Mouse (Mus musculus) myocyte (in vitro differentiated cells): ENCODE results near the gene Clpb. TPM values are rescaled to one million over a fixed set of nuclear protein-coding genes. Genes with fewer than 3 reads are reported as not detected.

ENCODE experiments used
- H3K27me3 ChIP-seq: one replicate; pipeline ENCODE4 v1.6.1; 2011; ENCODE audit not compliant: control insufficient read depth, insufficient read depth, insufficient read length
- H3K36me3 ChIP-seq: one replicate; pipeline ENCODE4 v1.6.1; 2011; ENCODE audit not compliant: control insufficient read depth, insufficient read depth
- H3K4me2 ChIP-seq: one replicate; pipeline ENCODE4 v1.6.1; 2011; ENCODE audit warnings: low read depth, control low read depth
- H3K4me3 ChIP-seq: one replicate; pipeline ENCODE4 v1.5.1; 2011; ENCODE audit warnings: mild to moderate bottlenecking, control low read depth, moderate library complexity
- H3K79me2 ChIP-seq: one replicate; pipeline ENCODE4 v1.6.1; 2011; ENCODE audit not compliant: control insufficient read depth, insufficient read depth
- H3ac ChIP-seq: one replicate; pipeline ENCODE4 v1.6.1; 2011; ENCODE audit not compliant: control insufficient read depth, insufficient read length
- CEBPB ChIP-seq: IDR thresholded peaks from 2 replicates; pipeline ENCODE4 v1.6.1; 2011; ENCODE audit warnings: mild to moderate bottlenecking, moderate library complexity; ENCODE audit not compliant: poor library complexity, insufficient read depth, severe bottlenecking
- E2F4 ChIP-seq: IDR thresholded peaks from one replicate; pipeline ENCODE4 v1.6.1; 2011; ENCODE audit warnings: mild to moderate bottlenecking, control low read depth, moderate library complexity; ENCODE audit not compliant: insufficient read depth
- MAX ChIP-seq: IDR thresholded peaks from one replicate; pipeline ENCODE4 v1.6.1; 2011; ENCODE audit warnings: low read depth, mild to moderate bottlenecking, control low read depth
- MYOD1 ChIP-seq, 3 experiments: IDR thresholded peaks; one replicate each; pipeline ENCODE4 v1.6.1; 2011; ENCODE audit warnings: control low read depth in 2 of 3, low read depth in 2 of 3, mild to moderate bottlenecking in 2 of 3, moderate library complexity in 1 of 3; ENCODE audit not compliant: insufficient read length in 2 of 3, control insufficient read depth in 1 of 3
- MYOG ChIP-seq, 3 experiments: IDR thresholded peaks; one replicate each; pipeline ENCODE4 v1.6.1; 2011; ENCODE audit warnings: control low read depth in 2 of 3, low read depth in 2 of 3, mild to moderate bottlenecking in 2 of 3; ENCODE audit not compliant: insufficient read length in 2 of 3, control insufficient read depth in 1 of 3, insufficient read depth in 1 of 3
- POLR2A ChIP-seq: IDR thresholded peaks from one replicate; pipeline ENCODE4 v1.6.1; 2011; ENCODE audit warnings: low read depth, mild to moderate bottlenecking, control low read depth, moderate library complexity; ENCODE audit not compliant: insufficient read length
- POLR2AphosphoS2 ChIP-seq: IDR thresholded peaks from one replicate; pipeline ENCODE4 v1.6.1; 2011; ENCODE audit warnings: low read depth, control low read depth; ENCODE audit not compliant: insufficient read length
- REST ChIP-seq: IDR thresholded peaks from one replicate; pipeline ENCODE4 v1.6.1; 2011; ENCODE audit warnings: mild to moderate bottlenecking, control low read depth, moderate library complexity; ENCODE audit not compliant: insufficient read depth, insufficient read length
- SRF ChIP-seq: IDR thresholded peaks from one replicate; pipeline ENCODE4 v1.6.1; 2011; ENCODE audit warnings: low read depth; ENCODE audit not compliant: control insufficient read depth, insufficient read length
- TCF12 ChIP-seq: IDR thresholded peaks from one replicate; pipeline ENCODE4 v1.6.1; 2011; ENCODE audit warnings: mild to moderate bottlenecking, control low read depth; ENCODE audit not compliant: poor library complexity, insufficient read depth, severe bottlenecking
- TCF3 ChIP-seq: IDR thresholded peaks from one replicate; pipeline ENCODE4 v1.6.1; 2011; ENCODE audit warnings: low read depth, control low read depth; ENCODE audit not compliant: insufficient read length
- USF1 ChIP-seq: IDR thresholded peaks from one replicate; pipeline ENCODE4 v1.6.1; 2011; ENCODE audit warnings: low read depth, mild to moderate bottlenecking, control low read depth, moderate library complexity
- polyA plus RNA-seq: library from polyadenylated mRNA; unstranded; fragments of >200 nt; fragmentation: generic; extraction: Trizol; gene quantifications from one replicate; pipeline ENCODE4 v1.2.1, GENCODE M21; 2012; ENCODE audit warnings: missing spikeins

Clpb gene
- polyA plus RNA-seq, 1 experiment = 114 TPM

DNA sequence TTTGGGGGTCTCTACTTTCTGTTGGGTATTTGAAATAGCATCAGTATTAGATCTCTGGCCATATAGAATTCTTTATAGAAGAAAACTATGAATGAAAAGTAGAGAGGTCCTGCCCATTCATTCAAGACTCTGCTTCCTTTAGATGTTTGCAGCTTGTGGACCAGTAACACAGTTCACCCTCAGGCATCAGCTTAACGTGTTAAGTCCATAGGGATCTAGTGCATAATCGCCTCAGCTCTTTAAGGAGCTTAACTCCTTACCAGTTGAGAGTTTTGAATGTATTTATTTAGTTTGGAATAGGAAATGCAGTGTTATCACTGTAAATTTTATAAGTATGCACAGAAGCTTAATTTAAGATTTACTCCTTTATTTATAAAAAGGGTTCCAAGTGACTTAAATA, 27.0 kb downstream of the Clpb start:
- Histone ChIP-seq H3K36me3 (peaks cover 26% of the 10 kb centered on the region), H3K79me2 (no peaks in the 10 kb centered on the region), H3ac (no peak overlapping the region), H3K27me3 (no peaks in the 10 kb centered on the region), H3K4me2 (no peak overlapping the region), H3K4me3 (no peak overlapping the region)
- TF ChIP-seq REST (no peak), MYOD1 (IDR thresholded peaks at IDR 0.05; ENCODE audit: control insufficient read depth in 1 of 3, insufficient read length in 2 of 3, low read depth in 2 of 3) (no peak), CEBPB (no peak), MYOG (IDR thresholded peaks at IDR 0.05; ENCODE audit: control insufficient read depth in 1 of 3, insufficient read depth in 1 of 3, insufficient read length in 2 of 3, low read depth in 2 of 3) (no peak), TCF12 (no peak), E2F4 (no peak), USF1 (no peak), POLR2AphosphoS2 (no peak), SRF (no peak), MAX (no peak), TCF3 (no peak), POLR2A (no peak)

DNA sequence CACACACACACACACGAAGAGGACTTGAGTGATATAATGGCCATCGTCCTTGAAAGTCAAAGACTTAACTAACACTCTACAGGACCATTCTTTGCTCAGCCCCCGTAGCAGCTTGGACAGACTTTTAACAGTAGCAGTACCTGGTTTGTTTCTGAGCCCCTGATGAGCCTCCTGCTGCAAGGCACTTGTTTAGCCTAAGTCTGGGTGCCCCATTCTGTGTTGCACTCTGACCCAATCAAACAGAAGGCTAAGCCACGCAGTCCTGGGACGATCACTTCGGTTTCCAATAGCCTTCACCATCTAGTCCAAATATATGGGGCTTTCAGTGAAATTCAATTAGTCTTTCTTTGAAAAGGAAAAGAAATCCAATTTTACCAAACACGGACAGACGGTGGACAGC, 28.4 kb downstream of the Clpb start:
- Histone ChIP-seq H3K4me3 (no peak overlapping the region), H3K79me2 (no peaks in the 10 kb centered on the region), H3K4me2 (no peak overlapping the region), H3ac (no peak overlapping the region), H3K27me3 (no peaks in the 10 kb centered on the region), H3K36me3 (peaks cover 26% of the 10 kb centered on the region)
- TF ChIP-seq USF1 = no peak

DNA sequence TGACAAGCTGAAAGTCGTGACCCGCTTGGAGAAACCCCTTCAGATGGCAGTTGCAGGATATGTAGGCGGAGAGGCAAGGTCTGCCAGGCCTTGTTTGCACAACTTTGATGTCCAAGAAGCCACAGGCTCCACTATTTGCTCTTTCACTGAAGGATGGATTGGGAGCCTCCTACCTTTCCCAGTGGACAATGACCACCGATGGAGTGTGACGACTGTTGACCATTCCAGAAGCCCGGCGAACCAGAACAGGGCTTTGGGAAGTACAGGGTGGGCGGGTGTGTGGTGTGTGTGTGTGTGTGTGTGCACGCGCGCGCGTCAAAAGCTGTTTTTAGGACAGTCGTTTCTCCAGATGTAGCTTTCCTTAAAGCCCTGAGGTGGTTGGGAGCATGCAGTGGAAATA, 29.0 kb downstream of the Clpb start:
- Histone ChIP-seq H3K27me3 (no peaks in the 10 kb centered on the region), H3K4me2 (no peak overlapping the region), H3K79me2 (no peaks in the 10 kb centered on the region), H3K4me3 (no peak overlapping the region), H3K36me3 (peaks cover 24% of the 10 kb centered on the region), H3ac (no peak overlapping the region)
- TF ChIP-seq E2F4 (no peak), MAX (no peak), MYOD1 (IDR thresholded peaks at IDR 0.05; ENCODE audit: control insufficient read depth in 1 of 3, insufficient read length in 2 of 3, low read depth in 2 of 3) (no peak), REST (no peak), CEBPB (no peak), MYOG (IDR thresholded peaks at IDR 0.05; ENCODE audit: control insufficient read depth in 1 of 3, insufficient read depth in 1 of 3, insufficient read length in 2 of 3, low read depth in 2 of 3) (no peak), SRF (no peak), TCF12 (no peak), POLR2A (no peak), USF1 (no peak), TCF3 (no peak), POLR2AphosphoS2 (no peak)

DNA sequence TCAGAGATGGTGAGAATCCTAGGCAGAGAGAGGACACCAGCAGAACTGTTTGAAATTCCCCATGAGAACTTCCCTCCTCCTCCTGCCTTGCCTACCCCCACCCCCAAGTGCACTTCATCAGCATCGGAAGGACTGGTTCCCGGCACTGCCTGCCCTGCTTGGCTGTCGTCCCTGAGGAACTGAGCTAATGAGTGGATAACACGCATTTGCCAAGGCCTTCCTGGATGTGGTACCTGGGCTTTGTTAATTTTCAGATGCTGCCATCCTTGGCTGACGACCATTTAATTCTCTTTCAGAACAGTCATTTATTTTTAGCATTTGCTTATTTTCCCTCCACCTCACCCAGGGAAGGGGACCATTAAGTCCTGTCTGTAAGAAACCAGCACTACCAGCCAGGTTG, 32.0 kb downstream of the Clpb start:
- no peaks in the 10 kb centered on the region for H3K27me3 ChIP-seq
- TF ChIP-seq SRF (no peak), MYOG (IDR thresholded peaks at IDR 0.05; ENCODE audit: control insufficient read depth in 1 of 3, insufficient read depth in 1 of 3, insufficient read length in 2 of 3, low read depth in 2 of 3) (no peak), MAX (no peak), MYOD1 (IDR thresholded peaks at IDR 0.05; ENCODE audit: control insufficient read depth in 1 of 3, insufficient read length in 2 of 3, low read depth in 2 of 3) (no peak), TCF12 (no peak), POLR2A (no peak), CEBPB (no peak), USF1 (no peak), TCF3 (no peak), POLR2AphosphoS2 (no peak), E2F4 (no peak), REST (no peak)
- no peak overlapping the region for H3ac ChIP-seq

DNA sequence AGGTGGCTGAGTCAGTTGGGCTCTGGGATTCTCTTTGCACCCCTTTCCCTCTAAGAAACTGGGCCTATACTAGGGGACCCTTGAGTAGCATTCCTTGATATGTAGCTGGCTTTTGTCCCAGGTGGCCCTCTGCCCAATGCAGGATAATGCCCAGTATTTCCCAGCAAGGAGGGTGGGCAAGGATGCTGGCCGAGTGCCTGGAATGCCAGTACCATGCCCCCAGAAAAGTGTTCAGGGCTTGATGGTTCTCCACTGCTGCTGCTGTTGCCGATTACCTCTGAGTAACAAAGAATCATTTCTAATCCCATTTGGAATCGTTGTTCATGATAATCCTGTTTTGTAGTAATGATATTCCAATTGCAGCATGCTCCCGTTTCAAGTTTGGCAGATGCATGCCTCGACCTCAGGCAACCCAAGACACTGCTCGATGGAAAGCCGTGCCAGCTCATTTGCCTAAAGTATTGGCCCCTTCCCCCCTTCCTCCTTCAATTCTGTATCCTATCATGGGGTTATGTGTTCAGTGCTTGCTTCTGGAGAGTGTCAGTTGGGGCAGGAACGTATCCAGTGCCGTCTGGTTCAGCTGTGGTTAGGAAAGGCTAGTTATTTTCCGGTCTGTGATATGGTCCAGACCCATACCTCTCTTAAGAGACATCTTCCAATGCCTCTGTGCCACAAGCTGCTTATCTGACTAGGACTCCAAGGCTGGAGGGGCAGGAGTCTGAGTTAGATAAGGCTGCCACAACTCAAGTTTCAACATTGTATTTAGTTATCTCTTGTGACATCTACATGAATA, 33.7 kb downstream of the Clpb start:
- H3K79me2 ChIP-seq = no peaks in the 10 kb centered on the region
- no peak overlapping the region for H3ac ChIP-seq
- no peaks in the 10 kb centered on the region for H3K27me3 ChIP-seq
- H3K4me3 ChIP-seq = no peak overlapping the region
- H3K4me2 ChIP-seq = no peak overlapping the region
- no peak for TF ChIP-seq POLR2A
- TF ChIP-seq MYOD1 (IDR thresholded peaks at IDR 0.05; ENCODE audit: control insufficient read depth in 1 of 3, insufficient read length in 2 of 3, low read depth in 2 of 3) = no peak
- no peak for TF ChIP-seq SRF
- TF ChIP-seq MAX = no peak
- TF ChIP-seq TCF12 = no peak
- no peak for TF ChIP-seq E2F4
- no peak for TF ChIP-seq USF1
- TF ChIP-seq POLR2AphosphoS2 = no peak
- no peak for TF ChIP-seq REST
- TF ChIP-seq CEBPB = no peak
- no peak for TF ChIP-seq TCF3
- TF ChIP-seq MYOG (IDR thresholded peaks at IDR 0.05; ENCODE audit: control insufficient read depth in 1 of 3, insufficient read depth in 1 of 3, insufficient read length in 2 of 3, low read depth in 2 of 3) = no peak
- peaks cover 4% of the 10 kb centered on the region for H3K36me3 ChIP-seq

More for the DNA sequence above, 32.0 kb downstream of the Clpb start:
- H3K4me3 ChIP-seq = no peak overlapping the region
- peaks cover 4% of the 10 kb centered on the region for H3K36me3 ChIP-seq
- no peaks in the 10 kb centered on the region for H3K79me2 ChIP-seq
- no peak overlapping the region for H3K4me2 ChIP-seq
